Mouse (Mus musculus) midbrain, embryonic 14.5 days (tissue): Measurements from ENCODE around the gene Atp10a. TPM values are rescaled to one million over a fixed set of nuclear protein-coding genes. Genes with fewer than 3 reads are reported as not detected.

Source experiments
- ATAC-seq: fragments of 200-750 bp; cut with Nextera tagmentation; 2 replicates; pipeline ENCODE4 v1.8.0; 2017; ENCODE audit warnings: moderate number of reproducible peaks, moderate library complexity; ENCODE audit not compliant: low FRiP score, low TSS enrichment
- DNase-seq: peaks from one replicate; pipeline ENCODE4 v3.0.0-alpha.2; 2015
- H3K27ac ChIP-seq: fragments of 300-500 bp; sonication (generic); replicated peaks from 2 replicates; pipeline ENCODE4 v1.5.1; 2014; ENCODE audit warnings: mild to moderate bottlenecking, low read depth, low read length, moderate library complexity
- H3K27me3 ChIP-seq: fragments of 300-500 bp; sonication (generic); 2 replicates; pipeline ENCODE4 v1.6.1; 2014; ENCODE audit warnings: low read length, control low read depth, mixed read lengths; ENCODE audit not compliant: control insufficient read depth, insufficient read depth
- H3K36me3 ChIP-seq: fragments of 300-500 bp; sonication (generic); 2 replicates; pipeline ENCODE4 v1.6.1; 2014; ENCODE audit warnings: low read length, control low read depth; ENCODE audit not compliant: control insufficient read depth, insufficient read depth
- H3K4me1 ChIP-seq: fragments of 300-500 bp; sonication (generic); 2 replicates; pipeline ENCODE4 v1.6.1; 2014; ENCODE audit warnings: mild to moderate bottlenecking, antibody characterized with exemption, low read length, control low read depth; ENCODE audit not compliant: control insufficient read depth, insufficient read depth
- H3K4me2 ChIP-seq: fragments of 300-500 bp; sonication (generic); 2 replicates; pipeline ENCODE4 v1.6.1; 2014; ENCODE audit warnings: mild to moderate bottlenecking, low read length, moderate library complexity
- H3K4me3 ChIP-seq: fragments of 300-500 bp; sonication (generic); replicated peaks from 2 replicates; pipeline ENCODE4 v1.5.1; 2014; ENCODE audit warnings: low read depth, low read length
- H3K9ac ChIP-seq: fragments of 300-500 bp; sonication (generic); replicated peaks from 2 replicates; pipeline ENCODE4 v1.6.1; 2014; ENCODE audit warnings: mild to moderate bottlenecking, low read length, moderate library complexity
- H3K9me3 ChIP-seq: fragments of 300-500 bp; sonication (generic); 2 replicates; pipeline ENCODE4 v1.6.1; 2016; ENCODE audit warnings: low read length, control low read depth, mixed read lengths; ENCODE audit not compliant: control insufficient read depth
- WGBS: fragments of 180-500 bp; shearing (Covaris S2); extraction: QIAGEN DNeasy Blood & Tissue Kit; methylation state at CpG from one replicate; pipeline ENCODE4 v1.1.7; 2014; 5-methylcytosine and 5-hydroxymethylcytosine counted together
- polyA plus RNA-seq: library from polyadenylated mRNA; unstranded; fragments of >200 nt; fragmentation: Nextera tagmentation; extraction: Ambion mirVana; gene quantifications from 2 replicates; pipeline ENCODE4 v1.2.1, GENCODE M21; 2014

Atp10a gene
- polyA plus RNA-seq, 1 experiment from 2014 or later: 1.1 TPM

GRCm38 (mm10) chr7:58716626-58717025 is 60.7 kb downstream of the Atp10a start:
- 98% methylated on average over 3 of the region's 3 CpGs for WGBS
- Histone ChIP-seq H3K27me3 (no peaks in the 10 kb centered on the region), H3K9ac (no peak overlapping the region), H3K27ac (no peak overlapping the region), H3K36me3 (no peaks in the 10 kb centered on the region), H3K4me3 (no peak overlapping the region), H3K4me1 (no peaks in the 10 kb centered on the region), H3K9me3 (no peaks in the 10 kb centered on the region), H3K4me2 (no peak overlapping the region)
- ATAC-seq (no peak), DNase-seq (no peak)

- Histone ChIP-seq H3K9ac (no peak overlapping the region), H3K4me3 (no peak overlapping the region), H3K27me3 (no peaks in the 10 kb centered on the region), H3K9me3 (no peaks in the 10 kb centered on the region), H3K27ac (no peak overlapping the region), H3K4me1 (no peaks in the 10 kb centered on the region), H3K4me2 (no peak overlapping the region), H3K36me3 (no peaks in the 10 kb centered on the region)
- WGBS: 81% methylated on average over 2 of the region's 2 CpGs
- DNase-seq: no peak
- ATAC-seq: no peak
Observed at GRCm38 (mm10) chr7:58718556-58718955, 62.6 kb downstream of the Atp10a start.

GRCm38 (mm10) chr7:58719218-58719938 is 63.4 kb downstream of the Atp10a start:
- ATAC-seq: no peak
- 79% methylated on average over 4 of the region's 4 CpGs for WGBS
- H3K4me2 ChIP-seq: no peak overlapping the region
- no peak for DNase-seq
- H3K36me3 ChIP-seq: no peaks in the 10 kb centered on the region
- no peaks in the 10 kb centered on the region for H3K27me3 ChIP-seq
- no peaks in the 10 kb centered on the region for H3K9me3 ChIP-seq
- no peak overlapping the region for H3K27ac ChIP-seq
- no peaks in the 10 kb centered on the region for H3K4me1 ChIP-seq
- H3K9ac ChIP-seq: no peak overlapping the region
- H3K4me3 ChIP-seq: no peak overlapping the region

- Histone ChIP-seq H3K4me3 (no peak overlapping the region), H3K9me3 (no peaks in the 10 kb centered on the region), H3K27me3 (no peaks in the 10 kb centered on the region), H3K4me1 (no peaks in the 10 kb centered on the region), H3K4me2 (no peak overlapping the region), H3K9ac (no peak overlapping the region), H3K36me3 (no peaks in the 10 kb centered on the region), H3K27ac (no peak overlapping the region)
- 90% methylated on average over 1 of the region's 1 CpGs for WGBS
- no peak for DNase-seq
- ATAC-seq: no peak
Observed at GRCm38 (mm10) chr7:58722250-58722649, 66.3 kb downstream of the Atp10a start.

DNA sequence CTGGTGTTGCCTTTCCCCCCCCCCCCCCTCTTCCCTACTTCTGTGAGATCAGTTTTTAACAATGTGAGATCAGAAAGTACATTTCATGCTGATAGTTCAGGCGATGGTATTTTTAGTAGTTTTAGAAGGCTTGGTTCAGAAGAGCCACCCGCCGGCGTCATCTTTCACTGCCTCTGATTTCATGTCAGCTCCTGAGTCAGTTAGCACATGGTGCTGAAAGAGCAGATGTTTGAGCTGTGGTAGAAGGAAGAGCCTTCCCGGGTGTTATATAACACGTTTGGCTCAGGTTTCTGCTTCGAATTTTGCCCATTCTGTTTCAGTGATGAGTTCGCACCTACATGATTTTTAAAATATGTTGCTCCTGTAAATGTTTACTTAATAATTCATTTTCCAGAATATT is 74.2 kb downstream of the Atp10a start:
- no peak overlapping the region for H3K4me2 ChIP-seq
- no peak overlapping the region for H3K27ac ChIP-seq
- H3K4me1 ChIP-seq: no peaks in the 10 kb centered on the region
- no peak overlapping the region for H3K9ac ChIP-seq
- no peaks in the 10 kb centered on the region for H3K9me3 ChIP-seq
- H3K27me3 ChIP-seq: no peaks in the 10 kb centered on the region
- H3K4me3 ChIP-seq: no peak overlapping the region
- DNase-seq (no peak), ATAC-seq (no peak)
- WGBS: 86% methylated on average over 8 of the region's 8 CpGs
- H3K36me3 ChIP-seq: no peaks in the 10 kb centered on the region

- H3K4me2 ChIP-seq: no peak overlapping the region
- ATAC-seq (no peak), DNase-seq (no peak)
- 85% methylated on average over 1 of the region's 1 CpGs for WGBS
- H3K27ac ChIP-seq: no peak overlapping the region
- H3K27me3 ChIP-seq: no peaks in the 10 kb centered on the region
- H3K36me3 ChIP-seq: no peaks in the 10 kb centered on the region
- H3K4me1 ChIP-seq: no peaks in the 10 kb centered on the region
- H3K4me3 ChIP-seq: no peak overlapping the region
- H3K9ac ChIP-seq: no peak overlapping the region
- no peaks in the 10 kb centered on the region for H3K9me3 ChIP-seq
Observed at GRCm38 (mm10) chr7:58730831-58731230, 74.9 kb downstream of the Atp10a start.

GRCm38 (mm10) chr7:58732406-58732805 is 76.4 kb downstream of the Atp10a start:
- Histone ChIP-seq H3K4me1 (no peaks in the 10 kb centered on the region), H3K27ac (no peak overlapping the region), H3K9ac (no peak overlapping the region), H3K27me3 (no peaks in the 10 kb centered on the region), H3K36me3 (no peaks in the 10 kb centered on the region), H3K9me3 (no peaks in the 10 kb centered on the region), H3K4me2 (no peak overlapping the region), H3K4me3 (no peak overlapping the region)
- WGBS: 85% methylated on average over 6 of the region's 6 CpGs
- no peak for DNase-seq
- ATAC-seq: no peak

- no peak for DNase-seq
- no peaks in the 10 kb centered on the region for H3K9me3 ChIP-seq
- H3K4me1 ChIP-seq: no peaks in the 10 kb centered on the region
- no peak for ATAC-seq
- H3K4me3 ChIP-seq: no peak overlapping the region
- WGBS: 82% methylated on average over 6 of the region's 6 CpGs
- no peak overlapping the region for H3K9ac ChIP-seq
- no peaks in the 10 kb centered on the region for H3K36me3 ChIP-seq
- H3K27ac ChIP-seq: no peak overlapping the region
- H3K27me3 ChIP-seq: no peaks in the 10 kb centered on the region
- H3K4me2 ChIP-seq: no peak overlapping the region
Observed at GRCm38 (mm10) chr7:58733490-58733901, 77.5 kb downstream of the Atp10a start.

- H3K36me3 ChIP-seq: no peaks in the 10 kb centered on the region
- H3K4me1 ChIP-seq: no peaks in the 10 kb centered on the region
- WGBS: 87% methylated on average over 3 of the region's 3 CpGs
- ATAC-seq: no peak
- H3K9ac ChIP-seq: no peak overlapping the region
- no peak overlapping the region for H3K27ac ChIP-seq
- H3K4me2 ChIP-seq: no peak overlapping the region
- no peaks in the 10 kb centered on the region for H3K27me3 ChIP-seq
- no peak for DNase-seq
- H3K9me3 ChIP-seq: no peaks in the 10 kb centered on the region
- H3K4me3 ChIP-seq: no peak overlapping the region
Observed at GRCm38 (mm10) chr7:58736841-58737547, 81.0 kb downstream of the Atp10a start.
